Mouse (Mus musculus) small intestine, adult 2 months (tissue): ENCODE data around the gene 4931428L18Rik. TPM values are rescaled to one million over a fixed set of nuclear protein-coding genes. Genes with fewer than 3 reads are reported as not detected.

ENCODE experiments used
- H3K27ac ChIP-seq: fragments of 200-500 bp; 2 replicates; pipeline ENCODE4 v1.5.1; 2012; ENCODE audit warnings: low read depth, low read length, control low read depth, inconsistent platforms; ENCODE audit not compliant: insufficient read depth
- H3K27me3 ChIP-seq: fragments of 200-500 bp; 2 replicates; pipeline ENCODE4 v1.6.1; 2012; ENCODE audit warnings: mild to moderate bottlenecking, moderate library complexity, low read length, inconsistent platforms; ENCODE audit not compliant: control insufficient read depth, insufficient read depth
- H3K36me3 ChIP-seq: fragments of 200-500 bp; 2 replicates; pipeline ENCODE4 v1.6.1; 2012; ENCODE audit warnings: mild to moderate bottlenecking, low read length, control low read depth, inconsistent platforms; ENCODE audit not compliant: control insufficient read depth, insufficient read depth
- H3K4me1 ChIP-seq: fragments of 200-500 bp; 2 replicates; pipeline ENCODE4 v1.6.1; 2012; ENCODE audit warnings: low read length, inconsistent platforms, mixed read lengths; ENCODE audit not compliant: control insufficient read depth, insufficient read depth, insufficient read length
- H3K4me3 ChIP-seq: fragments of 200-500 bp; 2 replicates; pipeline ENCODE4 v1.5.1; 2012; ENCODE audit warnings: low read depth, mild to moderate bottlenecking, control low read depth, inconsistent platforms, low read length, moderate library complexity
- CTCF ChIP-seq: fragments of 200-500 bp; IDR thresholded peaks from 2 replicates; pipeline ENCODE4 v1.5.1; 2012; ENCODE audit warnings: low read depth, mild to moderate bottlenecking, control low read depth, inconsistent platforms, low read length, moderate library complexity, mixed read lengths; ENCODE audit not compliant: insufficient replicate concordance, insufficient read length; ENCODE audit errors: extremely low read depth
- POLR2A ChIP-seq: fragments of 200-500 bp; IDR thresholded peaks from 2 replicates; pipeline ENCODE4 v1.6.1; 2012; ENCODE audit warnings: low read depth, mild to moderate bottlenecking, control low read depth, inconsistent platforms, low read length, moderate library complexity
- WGBS: fragments of 180-500 bp; shearing (Covaris S2); methylation state at CpG from one replicate; pipeline ENCODE4 v1.1.7; 2018; 5-methylcytosine and 5-hydroxymethylcytosine counted together
- polyA plus RNA-seq: library from polyadenylated mRNA; depleted of rRNA; stranded (reverse); fragments of >200 nt; gene quantifications from 2 replicates; pipeline ENCODE4 v1.2.3, GENCODE M21; 2012

The 4931428L18Rik gene
- polyA plus RNA-seq, 1 experiment, result not detected

- H3K4me1 ChIP-seq, result peaks cover 9% of the 10 kb centered on the region; the same call in 1 of the 2 replicates
- H3K4me3 ChIP-seq, result no peak overlapping the region
- TF ChIP-seq CTCF (no peak), POLR2A (no peak)
- H3K36me3 ChIP-seq, result no peaks in the 10 kb centered on the region
- peak overlapping the region; percentile 92 for H3K27ac ChIP-seq
- H3K27me3 ChIP-seq, result no peaks in the 10 kb centered on the region
- WGBS, result 20% methylated on average over 2 of the region's 2 CpGs
These were observed 163.6 kb downstream of the 4931428L18Rik start for GRCm38 (mm10) chr1:31058861-31059351.

GRCm38 (mm10) chr1:31058196-31058595 is 164.3 kb downstream of the 4931428L18Rik start:
- WGBS, result 35% methylated on average over 3 of the region's 3 CpGs
- Histone ChIP-seq H3K4me3 (no peak overlapping the region), H3K27ac (peak overlapping the region; percentile 73; the same call in 1 of the 2 replicates)

DNA sequence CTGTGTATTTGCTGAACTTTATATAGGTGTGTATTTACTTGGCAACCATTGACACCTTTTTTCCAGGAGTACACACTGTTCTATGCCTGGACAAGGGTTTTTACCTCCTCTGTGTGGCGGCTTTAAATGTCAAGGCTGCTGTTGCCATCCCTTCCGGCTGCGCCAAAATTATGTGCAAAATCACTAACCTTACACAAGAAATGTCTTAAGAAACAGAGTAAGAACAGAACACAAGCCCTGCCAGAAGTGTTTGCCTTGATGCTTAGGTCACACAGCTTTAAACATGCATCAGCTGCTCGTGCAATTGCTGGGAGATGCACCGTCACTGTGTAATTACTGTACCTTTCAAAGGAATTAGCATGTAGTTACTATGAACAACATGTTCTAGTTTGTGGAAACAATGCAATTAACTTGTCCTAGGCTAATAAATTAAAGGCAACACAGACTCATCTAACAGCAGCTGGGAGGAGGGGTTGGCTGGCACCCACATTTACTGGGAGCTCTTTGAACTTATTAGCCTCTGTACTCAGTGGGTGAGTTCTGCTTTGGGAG is 171.0 kb downstream of the 4931428L18Rik start:
- no peaks in the 10 kb centered on the region for H3K27me3 ChIP-seq
- WGBS, result 50% methylated on average over 5 of the region's 5 CpGs
- H3K4me1 ChIP-seq, result peaks cover 9% of the 10 kb centered on the region; the same call in 1 of the 2 replicates
- no peak overlapping the region for H3K4me3 ChIP-seq
- no peaks in the 10 kb centered on the region for H3K36me3 ChIP-seq
- TF ChIP-seq POLR2A, result no peak
- no peak for TF ChIP-seq CTCF
- peak overlapping the region; percentile 44 for H3K27ac ChIP-seq

More at GRCm38 (mm10) chr1:31058196-31058595, 164.3 kb downstream of the 4931428L18Rik start:
- H3K4me1 ChIP-seq, result peaks cover 9% of the 10 kb centered on the region; the same call in 1 of the 2 replicates
- H3K27me3 ChIP-seq, result no peaks in the 10 kb centered on the region
- H3K36me3 ChIP-seq, result no peaks in the 10 kb centered on the region
- TF ChIP-seq CTCF (no peak), POLR2A (no peak)

DNA sequence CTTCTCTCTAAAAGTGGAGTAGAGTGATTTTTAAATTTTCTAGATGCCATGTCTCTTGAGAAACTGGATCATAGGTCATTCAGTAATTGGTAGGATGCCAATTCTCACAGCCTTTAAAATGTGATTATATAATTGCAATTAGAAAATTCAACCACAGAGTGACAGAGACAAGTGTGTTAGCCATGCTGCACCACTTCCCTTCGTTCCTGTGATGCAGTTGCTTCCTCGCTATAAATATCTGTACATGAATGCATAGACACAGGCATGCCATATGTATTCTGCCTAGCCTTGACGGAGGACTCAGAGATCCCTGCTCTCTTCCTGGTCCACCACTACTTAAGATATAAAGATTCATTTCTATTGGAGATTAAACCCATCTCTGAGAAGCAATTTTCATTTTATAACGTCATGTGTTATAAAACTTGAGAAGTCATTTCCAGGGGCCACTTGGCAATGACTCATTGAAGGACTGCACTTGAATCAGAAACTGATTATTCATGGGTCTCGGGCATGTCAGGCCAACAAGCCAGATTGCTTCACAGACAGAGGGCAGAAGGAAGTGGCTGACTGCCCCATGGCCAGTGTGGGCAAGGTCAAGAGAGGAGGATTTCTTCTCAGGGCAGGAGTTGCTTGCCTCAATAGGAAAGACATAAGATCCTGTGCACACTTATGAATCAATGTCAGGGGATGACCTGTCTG is 172.4 kb downstream of the 4931428L18Rik start:
- Histone ChIP-seq H3K27ac (peak overlapping the region; percentile 87), H3K36me3 (no peaks in the 10 kb centered on the region), H3K27me3 (no peaks in the 10 kb centered on the region), H3K4me3 (no peak overlapping the region), H3K4me1 (peaks cover 9% of the 10 kb centered on the region; the same call in 1 of the 2 replicates)
- 20% methylated on average over 5 of the region's 5 CpGs for WGBS
- TF ChIP-seq CTCF (no peak), POLR2A (no peak)

- H3K27ac ChIP-seq, result peak overlapping the region; percentile 84
- 35% methylated on average over 3 of the region's 3 CpGs for WGBS
- no peaks in the 10 kb centered on the region for H3K36me3 ChIP-seq
These were observed 179.3 kb downstream of the 4931428L18Rik start for GRCm38 (mm10) chr1:31043208-31043607.

GRCm38 (mm10) chr1:31042793-31043192 is 179.7 kb downstream of the 4931428L18Rik start:
- Histone ChIP-seq H3K27ac (peak overlapping the region; percentile 84), H3K4me3 (no peak overlapping the region), H3K4me1 (peaks cover 5% of the 10 kb centered on the region; the same call in 1 of the 2 replicates), H3K36me3 (no peaks in the 10 kb centered on the region), H3K27me3 (no peaks in the 10 kb centered on the region)
- TF ChIP-seq CTCF (no peak), POLR2A (no peak)
- 76% methylated on average over 4 of the region's 4 CpGs for WGBS

More at GRCm38 (mm10) chr1:31043208-31043607, 179.3 kb downstream of the 4931428L18Rik start:
- TF ChIP-seq POLR2A (no peak), CTCF (no peak)
- Histone ChIP-seq H3K4me3 (no peak overlapping the region), H3K27me3 (no peaks in the 10 kb centered on the region), H3K4me1 (peaks cover 5% of the 10 kb centered on the region; the same call in 1 of the 2 replicates)
